Mouse (Mus musculus): ENCODE data around the gene Fbxw8. TPM values are rescaled to one million over a fixed set of nuclear protein-coding genes. Genes with fewer than 3 reads are reported as not detected.

Fbxw8 gene
- polyA plus RNA-seq, 1 experiment from 2014 or later = 27.6 TPM

- WGBS = 86% methylated on average over 4 of the region's 4 CpGs
- Histone ChIP-seq H3K27me3 (ENCODE audit: control insufficient read depth, insufficient read depth, low read length) (no peaks in the 10 kb centered on the region), H3K9me3 (ENCODE audit: control insufficient read depth, low read length) (no peaks in the 10 kb centered on the region), H3K4me2 (ENCODE audit: low read depth, low read length, severe bottlenecking) (no peak overlapping the region), H3K4me1 (replicated peaks; ENCODE audit: control insufficient read depth, insufficient read depth, low read length) (no peaks in the 10 kb centered on the region), H3K4me3 (ENCODE audit: low read depth, low read length) (no peak overlapping the region), H3K27ac (ENCODE audit: low read depth, low read length) (no peak overlapping the region), H3K9ac (ENCODE audit: low read length) (no peak overlapping the region), H3K36me3 (ENCODE audit: control insufficient read depth, insufficient read depth, low read length) (no peaks in the 10 kb centered on the region; the same call in 1 of the 2 replicates)
- ATAC-seq (replicated peaks; ENCODE audit: low FRiP score) = no peak
- no peak for DNase-seq (ENCODE audit: low spot score)
Observed at GRCm38 (mm10) chr5:118126671-118127070, 28.6 kb downstream of the Fbxw8 start.

GRCm38 (mm10) chr5:118123096-118123495 is 32.2 kb downstream of the Fbxw8 start:
- WGBS = 52% methylated on average over 10 of the region's 10 CpGs
- DNase-seq (ENCODE audit: low spot score) (no peak), ATAC-seq (replicated peaks; ENCODE audit: low FRiP score) (no peak)
- no peak overlapping the region for H3K27ac ChIP-seq (ENCODE audit: low read depth, low read length)
- no peak overlapping the region for H3K4me3 ChIP-seq (ENCODE audit: low read depth, low read length)
- H3K4me1 ChIP-seq (replicated peaks; ENCODE audit: control insufficient read depth, insufficient read depth, low read length) = no peaks in the 10 kb centered on the region
- no peak overlapping the region for H3K4me2 ChIP-seq (ENCODE audit: low read depth, low read length, severe bottlenecking)
- no peaks in the 10 kb centered on the region; the same call in 1 of the 2 replicates for H3K36me3 ChIP-seq (ENCODE audit: control insufficient read depth, insufficient read depth, low read length)
- no peaks in the 10 kb centered on the region for H3K27me3 ChIP-seq (ENCODE audit: control insufficient read depth, insufficient read depth, low read length)
- H3K9ac ChIP-seq (ENCODE audit: low read length) = no peak overlapping the region
- H3K9me3 ChIP-seq (ENCODE audit: control insufficient read depth, low read length) = no peaks in the 10 kb centered on the region

DNA sequence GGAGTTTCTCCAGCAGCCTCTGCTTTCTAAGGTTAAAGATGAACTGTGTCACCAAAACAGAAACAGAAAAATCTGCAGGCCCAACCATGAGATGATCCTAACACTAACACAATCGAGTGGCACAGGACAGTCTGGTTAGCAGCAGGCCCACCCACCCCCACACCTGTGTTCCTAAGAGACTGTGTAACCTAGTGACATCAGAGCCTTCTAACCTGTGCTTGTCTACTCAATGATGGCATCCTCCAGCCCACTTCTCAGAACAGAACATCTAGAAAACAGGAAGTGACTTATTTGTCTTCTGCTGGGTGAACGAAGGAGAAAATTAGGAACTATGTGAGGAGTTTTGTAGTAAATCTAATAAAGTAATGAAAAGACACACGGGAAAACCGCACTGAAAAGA is 33.3 kb downstream of the Fbxw8 start:
- no peak overlapping the region for H3K9ac ChIP-seq (ENCODE audit: low read length)
- H3K27ac ChIP-seq (ENCODE audit: low read depth, low read length) = no peak overlapping the region
- H3K36me3 ChIP-seq (ENCODE audit: control insufficient read depth, insufficient read depth, low read length) = no peaks in the 10 kb centered on the region
- ATAC-seq (replicated peaks; ENCODE audit: low FRiP score) (no peak), DNase-seq (ENCODE audit: low spot score) (no peak)
- WGBS = 90% methylated on average over 4 of the region's 4 CpGs
- H3K4me1 ChIP-seq (replicated peaks; ENCODE audit: control insufficient read depth, insufficient read depth, low read length) = no peaks in the 10 kb centered on the region
- no peaks in the 10 kb centered on the region for H3K27me3 ChIP-seq (ENCODE audit: control insufficient read depth, insufficient read depth, low read length)
- no peak overlapping the region for H3K4me2 ChIP-seq (ENCODE audit: low read depth, low read length, severe bottlenecking)
- H3K9me3 ChIP-seq (ENCODE audit: control insufficient read depth, low read length) = no peaks in the 10 kb centered on the region
- no peak overlapping the region for H3K4me3 ChIP-seq (ENCODE audit: low read depth, low read length)

DNA sequence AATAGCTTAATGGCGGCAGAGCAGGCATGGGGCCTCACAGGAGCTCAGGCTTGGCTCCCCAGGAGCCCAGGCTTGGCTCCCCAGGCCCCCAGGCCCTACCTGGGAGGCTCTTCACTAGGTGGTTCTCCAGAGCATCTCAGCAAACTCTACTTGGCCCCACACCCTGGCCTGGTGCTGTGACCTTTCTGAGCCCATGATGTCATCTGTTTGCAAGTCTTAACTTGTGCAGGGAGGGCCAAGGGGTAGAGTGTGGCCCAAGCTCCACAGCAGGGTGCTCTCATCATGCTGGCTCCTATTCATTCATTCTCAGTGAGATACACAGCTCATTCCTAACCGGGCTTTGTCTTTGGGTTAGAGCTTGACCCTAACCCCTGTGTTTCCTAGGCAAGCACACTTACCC is 34.6 kb downstream of the Fbxw8 start:
- no peaks in the 10 kb centered on the region for H3K36me3 ChIP-seq (ENCODE audit: control insufficient read depth, insufficient read depth, low read length)

GRCm38 (mm10) chr5:118118922-118119321 is 36.3 kb downstream of the Fbxw8 start:
- DNase-seq (ENCODE audit: low spot score) (no peak), ATAC-seq (replicated peaks; ENCODE audit: low FRiP score) (no peak)
- Histone ChIP-seq H3K4me1 (replicated peaks; ENCODE audit: control insufficient read depth, insufficient read depth, low read length) (0 out of 2 replicates have a peak, but pooled peaks cover 2% of the 10 kb centered on the region), H3K4me2 (ENCODE audit: low read depth, low read length, severe bottlenecking) (no peak overlapping the region), H3K9ac (ENCODE audit: low read length) (no peak overlapping the region), H3K4me3 (ENCODE audit: low read depth, low read length) (no peak overlapping the region), H3K36me3 (ENCODE audit: control insufficient read depth, insufficient read depth, low read length) (no peaks in the 10 kb centered on the region), H3K27me3 (ENCODE audit: control insufficient read depth, insufficient read depth, low read length) (no peaks in the 10 kb centered on the region), H3K9me3 (ENCODE audit: control insufficient read depth, low read length) (no peaks in the 10 kb centered on the region), H3K27ac (ENCODE audit: low read depth, low read length) (no peak overlapping the region)
- 91% methylated on average over 5 of the region's 5 CpGs for WGBS

More for the DNA sequence above, 34.6 kb downstream of the Fbxw8 start:
- Histone ChIP-seq H3K4me1 (replicated peaks; ENCODE audit: control insufficient read depth, insufficient read depth, low read length) (0 out of 2 replicates have a peak, but pooled peaks cover 2% of the 10 kb centered on the region), H3K9ac (ENCODE audit: low read length) (no peak overlapping the region), H3K27me3 (ENCODE audit: control insufficient read depth, insufficient read depth, low read length) (no peaks in the 10 kb centered on the region), H3K4me2 (ENCODE audit: low read depth, low read length, severe bottlenecking) (no peak overlapping the region), H3K4me3 (ENCODE audit: low read depth, low read length) (no peak overlapping the region), H3K9me3 (ENCODE audit: control insufficient read depth, low read length) (no peaks in the 10 kb centered on the region), H3K27ac (ENCODE audit: low read depth, low read length) (no peak overlapping the region)
- ATAC-seq (replicated peaks; ENCODE audit: low FRiP score) = no peak
- 33% methylated on average over 2 of the region's 2 CpGs for WGBS
- no peak for DNase-seq (ENCODE audit: low spot score)

GRCm38 (mm10) chr5:118118351-118118750 is 36.9 kb downstream of the Fbxw8 start:
- no peaks in the 10 kb centered on the region for H3K9me3 ChIP-seq (ENCODE audit: control insufficient read depth, low read length)
- ATAC-seq (replicated peaks; ENCODE audit: low FRiP score) (no peak), DNase-seq (ENCODE audit: low spot score) (no peak)
- no peak overlapping the region for H3K27ac ChIP-seq (ENCODE audit: low read depth, low read length)
- 83% methylated on average over 3 of the region's 3 CpGs for WGBS
- H3K27me3 ChIP-seq (ENCODE audit: control insufficient read depth, insufficient read depth, low read length) = no peaks in the 10 kb centered on the region
- no peak overlapping the region for H3K4me3 ChIP-seq (ENCODE audit: low read depth, low read length)
- H3K4me1 ChIP-seq (replicated peaks; ENCODE audit: control insufficient read depth, insufficient read depth, low read length) = 0 out of 2 replicates have a peak, but pooled peaks cover 2% of the 10 kb centered on the region
- H3K36me3 ChIP-seq (ENCODE audit: control insufficient read depth, insufficient read depth, low read length) = no peaks in the 10 kb centered on the region
- H3K9ac ChIP-seq (ENCODE audit: low read length) = no peak overlapping the region
- H3K4me2 ChIP-seq (ENCODE audit: low read depth, low read length, severe bottlenecking) = no peak overlapping the region

GRCm38 (mm10) chr5:118113617-118114016 is 41.6 kb downstream of the Fbxw8 start:
- ATAC-seq (replicated peaks; ENCODE audit: low FRiP score) (no peak), DNase-seq (ENCODE audit: low spot score) (no peak)
- no peaks in the 10 kb centered on the region for H3K36me3 ChIP-seq (ENCODE audit: control insufficient read depth, insufficient read depth, low read length)
- no peak overlapping the region for H3K4me2 ChIP-seq (ENCODE audit: low read depth, low read length, severe bottlenecking)
- 77% methylated on average over 13 of the region's 13 CpGs for WGBS
- no peak overlapping the region for H3K27ac ChIP-seq (ENCODE audit: low read depth, low read length)
- no peaks in the 10 kb centered on the region for H3K9me3 ChIP-seq (ENCODE audit: control insufficient read depth, low read length)
- H3K9ac ChIP-seq (ENCODE audit: low read length) = no peak overlapping the region
- no peak overlapping the region for H3K4me3 ChIP-seq (ENCODE audit: low read depth, low read length)
- 0 out of 2 replicates have a peak, but pooled peaks cover 2% of the 10 kb centered on the region for H3K4me1 ChIP-seq (replicated peaks; ENCODE audit: control insufficient read depth, insufficient read depth, low read length)
- H3K27me3 ChIP-seq (ENCODE audit: control insufficient read depth, insufficient read depth, low read length) = no peaks in the 10 kb centered on the region

- Histone ChIP-seq H3K9me3 (ENCODE audit: control insufficient read depth, low read length) (no peaks in the 10 kb centered on the region), H3K9ac (ENCODE audit: low read length) (no peak overlapping the region), H3K4me1 (replicated peaks; ENCODE audit: control insufficient read depth, insufficient read depth, low read length) (0 out of 2 replicates have a peak, but pooled peaks cover 2% of the 10 kb centered on the region), H3K4me3 (ENCODE audit: low read depth, low read length) (no peak overlapping the region), H3K4me2 (ENCODE audit: low read depth, low read length, severe bottlenecking) (no peak overlapping the region), H3K36me3 (ENCODE audit: control insufficient read depth, insufficient read depth, low read length) (no peaks in the 10 kb centered on the region), H3K27ac (ENCODE audit: low read depth, low read length) (no peak overlapping the region), H3K27me3 (ENCODE audit: control insufficient read depth, insufficient read depth, low read length) (no peaks in the 10 kb centered on the region)
- no peak for ATAC-seq (replicated peaks; ENCODE audit: low FRiP score)
- 92% methylated on average over 7 of the region's 7 CpGs for WGBS
- DNase-seq (ENCODE audit: low spot score) = no peak
Observed at GRCm38 (mm10) chr5:118113043-118113442, 42.2 kb downstream of the Fbxw8 start.

DNA sequence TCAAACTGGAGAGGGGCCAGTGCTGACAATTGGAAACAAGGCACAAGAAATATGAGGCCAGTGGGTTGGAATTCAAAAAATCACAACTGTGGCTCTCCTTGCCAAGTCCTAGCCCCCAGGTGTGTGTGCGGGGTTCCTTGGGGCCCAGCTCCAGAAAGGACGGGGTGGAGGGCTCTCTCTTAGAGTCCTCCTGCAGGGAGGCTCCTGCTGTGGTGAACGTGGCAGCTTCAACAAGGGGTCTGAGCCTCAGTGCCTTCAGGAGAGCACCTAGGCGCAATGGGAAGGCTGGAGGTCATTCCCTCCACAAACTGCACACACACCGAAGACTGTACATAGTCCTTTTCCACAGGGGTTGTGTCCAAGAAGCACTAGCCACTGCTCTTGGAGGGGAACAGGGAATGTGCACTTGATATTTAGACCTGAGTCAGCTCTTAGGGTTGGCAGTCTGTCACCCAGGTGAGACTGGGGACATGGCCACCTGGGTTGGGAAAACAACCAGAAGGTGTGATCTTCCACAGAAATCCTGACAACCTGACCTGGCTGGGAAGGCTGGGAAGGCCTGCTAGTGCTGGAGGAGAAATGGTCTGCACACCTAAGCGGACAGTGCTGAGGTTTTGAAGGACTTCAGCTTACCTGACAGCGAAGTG is 46.3 kb downstream of the Fbxw8 start:
- DNase-seq (ENCODE audit: low spot score) (no peak), ATAC-seq (replicated peaks; ENCODE audit: low FRiP score) (no peak)
- no peak overlapping the region for H3K4me2 ChIP-seq (ENCODE audit: low read depth, low read length, severe bottlenecking)
- H3K4me3 ChIP-seq (ENCODE audit: low read depth, low read length) = no peak overlapping the region
- H3K27ac ChIP-seq (ENCODE audit: low read depth, low read length) = no peak overlapping the region
- H3K9ac ChIP-seq (ENCODE audit: low read length) = no peak overlapping the region
- WGBS = 86% methylated on average over 7 of the region's 7 CpGs
- no peaks in the 10 kb centered on the region for H3K36me3 ChIP-seq (ENCODE audit: control insufficient read depth, insufficient read depth, low read length)
- no peaks in the 10 kb centered on the region for H3K9me3 ChIP-seq (ENCODE audit: control insufficient read depth, low read length)
- no peaks in the 10 kb centered on the region for H3K4me1 ChIP-seq (replicated peaks; ENCODE audit: control insufficient read depth, insufficient read depth, low read length)
- no peaks in the 10 kb centered on the region for H3K27me3 ChIP-seq (ENCODE audit: control insufficient read depth, insufficient read depth, low read length)

Data from forebrain, embryonic 11.5 days (tissue).